ENCODE assay signal across 26 mouse cellular contexts in genomic region chr7:70703784-70704183, GRCm38 (mm10).
DNase-seq lines count a peak whose midpoint lies in the region; ATAC-seq and TF ChIP-seq lines count a peak whose summit lies in the region.
"Had no signal": no experiment of that assay in that cellular context is flagged by ENCODE, and none has a peak within 500 bp of the region (broad histone marks: within the 10 kb centered on the region; RNA-seq: fewer than 3 reads in every experiment).

No protein-coding gene starts in this region.

- no peak for TF ChIP-seq CTCF in layer of hippocampus, adult 2 months (conservative IDR thresholded peaks at IDR 0.05)

- peak; percentile 21 for DNase-seq in intestine, embryonic 14.5 days (ENCODE audit: low spot score)
- DNase-seq in NIH3T3 (ENCODE audit: low read depth): peak; percentile 53
- DNase-seq in layer of hippocampus, adult 2 months (ENCODE audit: low spot score in 2 of 2): no peak
- DNase-seq: adrenal gland, adult 8-10 months; adrenal gland, postnatal 14 days; B cell, adult 2 months; cerebellum, adult 11 months; cerebellum, adult 18-20 months; cerebellum, adult 8-10 months; cerebellum, adult 9-11 months; cerebellum, postnatal 14 days; cerebellum, postnatal 36 days; embryo, embryonic 11 days had no signal

- no peak overlapping the region for H3K4me2 ChIP-seq in intestine, embryonic 14.5 days (ENCODE audit: low read length)
- H3K4me2 ChIP-seq in intestine, embryonic 16.5 days (ENCODE audit: low read depth, low read length): no peak overlapping the region
- H3K4me2 ChIP-seq: embryonic facial prominence, embryonic 13.5 days; embryonic facial prominence, embryonic 15.5 days; forebrain, embryonic 12.5 days had no signal

- H3K9ac ChIP-seq in intestine, embryonic 14.5 days (ENCODE audit: low read length): no peak overlapping the region
- no peak overlapping the region for H3K9ac ChIP-seq in intestine, embryonic 16.5 days (ENCODE audit: low read depth, low read length)
- H3K9ac ChIP-seq: embryonic facial prominence, embryonic 13.5 days; embryonic facial prominence, embryonic 15.5 days; forebrain, embryonic 12.5 days had no signal

- no peak overlapping the region for H3K4me3 ChIP-seq in intestine, embryonic 14.5 days (ENCODE audit: low read depth, low read length)
- H3K4me3 ChIP-seq in intestine, embryonic 16.5 days (ENCODE audit: low read length): no peak overlapping the region
- no peak overlapping the region for H3K4me3 ChIP-seq in layer of hippocampus, adult 2 months
- H3K4me3 ChIP-seq: embryonic facial prominence, embryonic 13.5 days; embryonic facial prominence, embryonic 15.5 days; erythroblast, embryonic 14.5 days; forebrain, embryonic 10.5 days; forebrain, embryonic 12.5 days had no signal

- no peaks in the 10 kb centered on the region for H3K27me3 ChIP-seq in intestine, embryonic 14.5 days (replicated peaks; ENCODE audit: control insufficient read depth, insufficient read depth, low read length)
- H3K27me3 ChIP-seq in intestine, embryonic 16.5 days (replicated peaks; ENCODE audit: control insufficient read depth, insufficient read depth, low read length): no peaks in the 10 kb centered on the region
- H3K27me3 ChIP-seq: CH12.LX; embryonic facial prominence, embryonic 15.5 days; forebrain, embryonic 12.5 days had no signal

- H3K36me3 ChIP-seq in intestine, embryonic 14.5 days (ENCODE audit: control insufficient read depth, insufficient read depth, low read length): no peaks in the 10 kb centered on the region
- no peaks in the 10 kb centered on the region for H3K36me3 ChIP-seq in intestine, embryonic 16.5 days (ENCODE audit: control insufficient read depth, insufficient read depth, low read length)
- H3K36me3 ChIP-seq: embryonic facial prominence, embryonic 13.5 days; embryonic facial prominence, embryonic 15.5 days; forebrain, embryonic 10.5 days; forebrain, embryonic 12.5 days; G1E had no signal

- 98% methylated on average over 1 of the region's 1 CpGs for WGBS in intestine, embryonic 14.5 days
- WGBS in intestine, embryonic 16.5 days: 89% methylated on average over 1 of the region's 1 CpGs

- H3K27ac ChIP-seq in intestine, embryonic 14.5 days (ENCODE audit: low read depth): no peak overlapping the region
- H3K27ac ChIP-seq in intestine, embryonic 16.5 days (ENCODE audit: low read length): no peak overlapping the region
- H3K27ac ChIP-seq in layer of hippocampus, adult 2 months: no peak overlapping the region
- H3K27ac ChIP-seq: embryonic facial prominence, embryonic 13.5 days; embryonic facial prominence, embryonic 15.5 days; forebrain, embryonic 10.5 days; forebrain, embryonic 12.5 days had no signal

- no peaks in the 10 kb centered on the region for H3K4me1 ChIP-seq in intestine, embryonic 14.5 days (replicated peaks; ENCODE audit: control insufficient read depth, insufficient read depth, low read length)
- H3K4me1 ChIP-seq in intestine, embryonic 16.5 days (ENCODE audit: control insufficient read depth, insufficient read depth, low read length): no peaks in the 10 kb centered on the region
- H3K4me1 ChIP-seq: embryonic facial prominence, embryonic 15.5 days; forebrain, embryonic 12.5 days had no signal

- ATAC-seq in intestine, embryonic 14.5 days (replicated peaks; ENCODE audit: low FRiP score, low TSS enrichment, low read depth): no peak
- ATAC-seq in intestine, embryonic 16.5 days: no peak
- ATAC-seq in megakaryocyte progenitor cell, adult 5-6 weeks (replicated peaks; ENCODE audit: poor library complexity): no peak
- ATAC-seq: activated CD4-positive, CD25-positive, alpha-beta regulatory T cell, adult 4 months; CD4-positive, CD25-positive, alpha-beta regulatory T cell, adult 4 months; forebrain, embryonic 14.5 days; forebrain, embryonic 16.5 days had no signal

- no peaks in the 10 kb centered on the region for H3K9me3 ChIP-seq in intestine, embryonic 14.5 days (ENCODE audit: control insufficient read depth, low read length)
- no peaks in the 10 kb centered on the region for H3K9me3 ChIP-seq in intestine, embryonic 16.5 days (ENCODE audit: control insufficient read depth, low read length)
- H3K9me3 ChIP-seq: embryonic facial prominence, embryonic 13.5 days; embryonic facial prominence, embryonic 15.5 days; forebrain, embryonic 10.5 days; forebrain, embryonic 12.5 days had no signal

Comparison
In these comparisons a context has a peak if more than half of its experiments do, and no peak if none do; other contexts are left out.
1. DNase-seq: peak in intestine, embryonic 14.5 days (single experiment) and NIH3T3 (single experiment); none in layer of hippocampus, adult 2 months (0 of 2).